Mouse (Mus musculus) ES-Bruce4 (cell line): ENCODE measurements around the gene Krt23.

Source experiments
- CTCF ChIP-seq: IDR thresholded peaks from one replicate; pipeline ENCODE4 v1.8.1; 2011; ENCODE audit warnings: low read depth, low read length
- EP300 ChIP-seq: IDR thresholded peaks from 2 replicates; pipeline ENCODE4 v1.6.1; 2011; ENCODE audit warnings: low read depth, low read length; ENCODE audit not compliant: insufficient read depth
- POLR2A ChIP-seq: IDR thresholded peaks from one replicate; pipeline ENCODE4 v1.8.1; 2011; ENCODE audit warnings: low read length; ENCODE audit not compliant: insufficient read depth

DNA sequence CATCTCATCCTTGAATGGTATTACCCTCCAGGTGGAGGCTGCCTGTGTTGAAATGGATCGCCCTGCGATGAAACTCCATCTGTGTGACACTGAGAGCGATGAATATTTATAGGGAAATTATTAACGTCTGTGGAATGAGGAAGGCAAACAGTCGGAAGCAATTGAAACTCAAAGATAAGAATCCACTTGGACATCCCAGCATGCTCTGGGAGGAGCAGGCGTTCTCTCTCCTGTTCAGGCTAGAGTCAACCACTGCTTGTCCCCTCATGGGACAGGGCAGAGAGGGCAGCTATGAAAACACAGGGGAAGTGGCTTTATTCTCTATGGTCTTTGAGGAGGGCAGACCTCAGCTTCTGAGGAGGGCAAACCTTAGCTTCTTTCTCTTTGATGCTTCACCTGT is 19.5 kb downstream of the Krt23 start:
- TF ChIP-seq CTCF (no peak), EP300 (no peak), POLR2A (no peak)
